Mouse (Mus musculus): ENCODE measurements around the gene Shld1.

- TF ChIP-seq POLR2A (IDR thresholded peaks at IDR 0.05; ENCODE audit: extremely low read depth, insufficient read depth, low read length) (no peak), CTCF (IDR thresholded peaks at IDR 0.05; ENCODE audit: low read depth, low read length) (no peak)
Observed at GRCm38 (mm10) chr2:132723958-132724431, 37.3 kb downstream of the Shld1 start.
